Mouse (Mus musculus) spleen, adult 2 months (tissue): ENCODE results near the gene Eif2ak3.

Experiments
- CTCF ChIP-seq: fragments of 200-500 bp; IDR thresholded peaks from 2 replicates; pipeline ENCODE4 v1.5.1; 2011; ENCODE audit warnings: mild to moderate bottlenecking, inconsistent platforms; ENCODE audit not compliant: insufficient read depth, insufficient read length, insufficient replicate concordance; ENCODE audit errors: extremely low read depth
- POLR2A ChIP-seq: fragments of 200-500 bp; IDR thresholded peaks from 2 replicates; pipeline ENCODE4 v1.6.1; 2011; ENCODE audit warnings: low read depth, low read length, inconsistent platforms

DNA sequence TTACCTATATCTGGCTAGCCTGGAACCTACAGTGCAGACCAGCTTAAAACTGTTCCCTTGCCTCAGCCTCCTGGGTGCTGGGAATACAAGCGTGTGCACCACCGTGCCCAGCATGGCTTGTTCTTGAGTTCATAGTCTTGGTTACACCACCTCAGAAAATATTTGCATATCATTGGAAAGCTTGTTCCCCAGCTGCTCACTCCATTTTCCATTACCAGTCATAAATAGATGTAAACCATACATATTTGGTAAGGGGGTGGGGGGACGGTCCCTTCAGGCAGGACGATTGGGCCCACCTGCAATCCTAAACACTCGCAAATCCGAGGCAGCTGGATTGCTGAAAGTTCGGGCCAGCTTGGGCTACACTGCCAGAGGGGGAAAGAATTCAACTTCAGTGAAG is 109.0 kb downstream of the Eif2ak3 start:
- TF ChIP-seq CTCF, result no peak
- no peak for TF ChIP-seq POLR2A
